In the genomic region with DNA sequence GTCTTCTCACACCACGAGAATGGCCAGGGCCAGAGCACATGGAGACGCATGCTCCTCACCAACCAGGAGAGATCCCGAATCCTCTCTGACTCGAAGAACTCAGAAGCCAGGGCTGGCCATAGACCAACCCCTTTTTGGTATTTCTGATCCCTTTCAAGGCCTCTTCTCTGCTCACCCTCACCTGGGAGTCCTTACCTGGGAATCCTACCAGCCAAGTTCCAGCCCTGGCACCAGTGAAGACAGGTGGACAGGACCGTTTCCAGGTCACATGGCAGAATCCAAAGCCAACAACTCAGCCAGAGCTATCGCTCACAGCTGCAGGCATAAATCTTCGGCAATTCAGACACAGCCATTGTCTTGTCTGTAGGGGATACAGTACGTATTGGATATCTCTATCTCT, we compare ENCODE assay signal across 20 mouse cellular contexts.
DNase-seq lines count a peak whose midpoint lies in the region.
"Had no signal": no experiment of that assay in that cellular context is flagged by ENCODE, and none has a peak within 500 bp of the region (broad histone marks: within the 10 kb centered on the region; RNA-seq: fewer than 3 reads in every experiment).

No protein-coding gene starts in this region.

- H3K36me3 ChIP-seq in heart, embryonic 10.5 days, result no peaks in the 10 kb centered on the region
- no peaks in the 10 kb centered on the region for H3K36me3 ChIP-seq in hindbrain, embryonic 10.5 days
- H3K36me3 ChIP-seq: embryonic facial prominence, embryonic 15.5 days; forebrain, embryonic 10.5 days; heart, embryonic 13.5 days; hindbrain, embryonic 12.5 days had no signal

- DNase-seq in heart, embryonic 10.5 days (ENCODE audit: low spot score), result peak; percentile 56
- no peak for DNase-seq in heart, adult 18-20 months
- DNase-seq in cerebellum, adult 9-10 months, result peak; percentile 47
- peak; percentile 56 to 64 for DNase-seq in cerebellum, postnatal 25 days
- DNase-seq in hindbrain, embryonic 10.5 days (ENCODE audit: low spot score), result no peak
- DNase-seq in T-cell, adult 2 months (ENCODE audit: low spot score), result no peak
- DNase-seq: adrenal gland, adult 2 months; adrenal gland, postnatal 25 days; embryo, embryonic 11 days; gastrocnemius, adult 2 months; heart, postnatal 36 days; kidney, adult 11 months; kidney, adult 9 months had no signal

- no peak overlapping the region for H3K27ac ChIP-seq in heart, embryonic 10.5 days
- H3K27ac ChIP-seq in hindbrain, embryonic 10.5 days, result no peak overlapping the region
- H3K27ac ChIP-seq: embryonic facial prominence, embryonic 15.5 days; forebrain, embryonic 10.5 days; gastrocnemius, adult 2 months; heart, embryonic 13.5 days; hindbrain, embryonic 12.5 days had no signal

- H3K4me1 ChIP-seq in heart, embryonic 10.5 days, result no peaks in the 10 kb centered on the region
- peaks cover 27% of the 10 kb centered on the region for H3K4me1 ChIP-seq in hindbrain, embryonic 10.5 days (replicated peaks)

- no peaks in the 10 kb centered on the region for H3K9me3 ChIP-seq in heart, embryonic 10.5 days
- H3K9me3 ChIP-seq in hindbrain, embryonic 10.5 days, result no peaks in the 10 kb centered on the region
- H3K9me3 ChIP-seq: embryonic facial prominence, embryonic 15.5 days; forebrain, embryonic 10.5 days; heart, embryonic 13.5 days; hindbrain, embryonic 12.5 days had no signal

- 85% methylated on average over 8 of the region's 8 CpGs for WGBS in heart, embryonic 10.5 days
- 92% methylated on average over 8 of the region's 8 CpGs for WGBS in hindbrain, embryonic 10.5 days

- no peaks in the 10 kb centered on the region; the same call in 1 of the 2 replicates for H3K27me3 ChIP-seq in heart, embryonic 10.5 days (ENCODE audit: insufficient read depth, poor library complexity, severe bottlenecking)
- H3K27me3 ChIP-seq in hindbrain, embryonic 10.5 days (ENCODE audit: insufficient read depth, poor library complexity, severe bottlenecking), result no peaks in the 10 kb centered on the region
- H3K27me3 ChIP-seq: CH12.LX; embryonic facial prominence, embryonic 15.5 days; hindbrain, embryonic 12.5 days; Patski had no signal

- H3K4me3 ChIP-seq in heart, embryonic 10.5 days, result no peak overlapping the region
- no peak overlapping the region for H3K4me3 ChIP-seq in hindbrain, embryonic 10.5 days
- H3K4me3 ChIP-seq: embryonic facial prominence, embryonic 15.5 days; erythroblast, embryonic 14.5 days; forebrain, embryonic 10.5 days; gastrocnemius, adult 2 months; heart, embryonic 13.5 days; hindbrain, embryonic 12.5 days had no signal

Comparison
In these comparisons a context has a peak if more than half of its experiments do, and no peak if none do; other contexts are left out.
1. DNase-seq: peak in heart, embryonic 10.5 days (single experiment), cerebellum, adult 9-10 months (single experiment) and cerebellum, postnatal 25 days (2 of 2); none in heart, adult 18-20 months (0 of 2), hindbrain, embryonic 10.5 days (single experiment) and T-cell, adult 2 months (single experiment).